Mouse (Mus musculus) left cerebral cortex, postnatal 25 days (tissue): ENCODE measurements around the gene Pafah1b2. TPM values are rescaled to one million over a fixed set of nuclear protein-coding genes. Genes with fewer than 3 reads are reported as not detected.

Source experiments
- DNase-seq, 2 experiments: peaks; one replicate each; pipeline ENCODE4 v3.0.0; 2022; ENCODE audit warnings: low spot score in 2 of 2, mixed read lengths in 1 of 2
- intact Hi-C: fragments of 180-260 bp; cut with DNase I; formaldehyde crosslinking; loops from one replicate; pipeline ENCODE4 v1.15.1; 2025
- total RNA-seq, 2 experiments: library from RNA; stranded (reverse); gene quantifications; 2 replicates each; pipeline ENCODE4 v1.2.3; 2021

The Pafah1b2 gene
- total RNA-seq, 2 experiments from 2014 or later: 203 to 206 TPM

GRCm38 (mm10) chr9:45984409-45985228 lies 27.9 kb downstream of the Pafah1b2 start:
- intact Hi-C loops: no loop called here
- peak; percentile 91 to 92 for DNase-seq

DNA sequence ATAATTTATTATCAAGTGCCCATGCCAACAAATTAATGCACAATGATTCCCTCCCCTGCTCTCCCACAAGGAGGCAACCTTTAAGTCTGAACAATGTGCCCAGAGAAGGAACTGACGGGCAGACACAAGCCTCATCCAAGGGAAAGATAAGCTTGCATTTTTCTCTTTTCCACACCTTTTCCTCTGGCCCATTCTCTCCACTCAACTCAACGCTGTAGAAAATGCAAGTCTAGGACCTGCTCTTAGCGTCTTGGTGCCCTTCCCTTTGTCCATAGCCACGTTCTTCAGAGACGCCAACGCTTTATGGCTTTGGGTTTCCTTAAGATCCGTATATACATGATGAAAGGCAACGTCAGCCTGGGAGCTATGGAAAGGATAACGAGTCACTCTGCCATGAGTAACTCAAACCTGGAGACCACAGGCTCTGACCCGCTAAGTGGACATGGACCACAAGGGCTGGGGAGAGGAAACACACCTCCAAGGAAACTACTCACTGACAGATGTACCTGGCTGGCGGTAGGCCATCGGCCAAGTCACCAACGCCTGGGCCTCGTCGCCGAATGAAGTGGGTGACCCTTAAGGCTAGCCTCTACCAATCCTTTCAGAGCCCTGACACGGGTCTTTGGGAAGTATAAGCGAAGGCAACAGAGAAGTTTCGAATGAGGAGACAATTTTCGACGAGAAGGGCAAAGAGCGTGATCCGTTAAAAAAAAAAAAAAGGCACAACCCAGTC lies 28.6 kb downstream of the Pafah1b2 start:
- intact Hi-C loops: no loop called here
- DNase-seq: peak in 1 of 2 experiments; percentile 27

- DNase-seq: no peak
- intact Hi-C loops: no loop called here
Measured at GRCm38 (mm10) chr9:45981331-45981730, 31.2 kb downstream of the Pafah1b2 start.

DNA sequence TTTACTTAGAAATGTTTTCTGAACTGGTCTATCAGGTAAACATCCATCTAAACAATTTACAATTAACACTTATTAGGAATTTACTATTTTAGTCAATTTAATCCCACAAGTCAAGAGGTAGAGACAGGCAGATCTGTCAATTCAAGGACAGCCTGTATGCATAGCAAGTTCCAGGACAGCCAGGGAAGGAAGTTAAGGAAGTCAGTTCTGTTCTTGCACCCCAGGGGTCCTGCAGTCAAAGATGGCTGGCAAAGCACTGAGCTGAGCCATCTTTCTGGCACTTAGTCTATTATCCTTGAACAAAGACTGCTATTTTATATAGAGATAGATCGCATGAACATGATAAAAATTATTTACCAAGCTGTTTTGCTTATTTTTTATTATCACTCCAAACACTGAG lies 31.9 kb downstream of the Pafah1b2 start:
- no peak for DNase-seq
- intact Hi-C loops: no loop called here

DNA sequence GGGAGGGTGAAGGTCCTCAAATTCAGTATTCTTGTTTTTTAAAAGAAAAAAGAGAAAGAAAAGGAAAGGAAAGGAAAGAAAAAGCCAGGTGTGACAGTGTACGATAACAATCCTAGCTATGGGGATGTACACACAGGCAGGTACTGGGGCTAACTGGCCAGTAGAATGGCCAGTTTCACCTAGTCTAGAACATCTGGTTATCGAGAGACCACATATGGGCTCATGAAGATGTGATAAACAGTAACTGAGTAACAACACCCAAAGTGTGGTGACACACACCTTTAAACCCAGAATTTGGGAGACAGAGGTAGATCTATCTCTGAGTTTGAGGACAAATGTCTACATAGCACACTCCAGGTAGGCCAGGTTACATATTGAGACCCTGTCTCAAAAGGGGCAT lies 32.7 kb downstream of the Pafah1b2 start:
- intact Hi-C loops: no loop called here
- DNase-seq: no peak

DNA sequence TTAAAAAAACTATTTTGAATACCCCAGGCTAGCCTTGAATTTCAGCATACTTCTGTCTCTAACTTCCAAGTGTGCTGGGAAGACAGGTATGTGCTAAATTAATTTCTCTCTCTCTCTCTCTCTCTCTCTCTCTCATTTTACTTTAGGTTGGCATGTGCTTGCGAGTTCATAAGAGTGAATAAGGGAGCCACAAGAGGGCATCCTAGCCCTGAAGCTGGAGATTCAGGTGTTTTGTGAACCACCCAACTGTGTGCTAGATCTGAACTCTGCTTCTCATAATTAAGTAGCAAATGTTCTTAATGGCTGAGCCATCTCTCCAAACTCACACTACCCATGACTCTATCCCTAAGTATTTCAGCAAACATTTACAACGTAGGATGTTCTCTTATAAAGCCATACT lies 35.6 kb downstream of the Pafah1b2 start:
- intact Hi-C loops: no loop called here
- DNase-seq: no peak

DNA sequence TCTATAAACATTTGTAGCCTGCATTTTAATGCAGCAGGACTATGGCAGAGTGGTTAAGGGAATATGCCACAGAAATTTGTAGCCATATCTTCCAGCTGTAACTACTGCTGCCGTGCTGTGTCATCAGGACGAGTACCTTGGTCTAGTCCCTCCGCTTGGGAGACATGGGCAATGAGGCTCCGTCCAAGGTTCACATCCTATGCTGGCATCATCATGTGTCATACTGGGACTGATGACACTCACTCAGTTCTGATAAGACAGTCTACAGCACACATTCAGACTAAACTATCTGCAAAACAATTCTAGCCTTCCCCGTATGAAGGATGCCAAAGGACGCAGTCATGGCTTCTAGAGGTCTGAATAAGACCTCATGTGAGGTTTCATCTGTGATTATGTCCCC lies 48.9 kb downstream of the Pafah1b2 start:
- intact Hi-C loops: no loop called here
- no peak for DNase-seq

DNA sequence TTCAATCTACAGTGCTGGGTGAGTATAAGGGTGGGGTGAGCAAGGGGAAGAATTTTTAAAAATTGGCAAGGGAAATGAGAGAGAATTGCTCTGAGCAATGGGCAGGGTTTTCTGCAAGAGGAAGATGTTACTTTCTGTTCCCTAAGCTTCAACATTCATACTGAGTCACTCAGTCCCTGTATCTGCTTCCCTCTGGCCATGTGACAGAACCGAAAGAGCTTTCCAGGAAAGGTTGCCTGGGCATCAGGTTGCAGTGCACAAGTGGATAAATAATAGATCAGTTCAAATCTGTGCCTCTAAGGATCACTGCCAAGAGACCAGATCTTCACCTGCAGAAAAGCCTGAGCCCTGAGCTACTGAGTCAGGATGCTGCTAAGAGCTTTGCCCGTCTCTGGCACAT lies 50.6 kb downstream of the Pafah1b2 start:
- DNase-seq: peak in 1 of 2 experiments; percentile 35

DNA sequence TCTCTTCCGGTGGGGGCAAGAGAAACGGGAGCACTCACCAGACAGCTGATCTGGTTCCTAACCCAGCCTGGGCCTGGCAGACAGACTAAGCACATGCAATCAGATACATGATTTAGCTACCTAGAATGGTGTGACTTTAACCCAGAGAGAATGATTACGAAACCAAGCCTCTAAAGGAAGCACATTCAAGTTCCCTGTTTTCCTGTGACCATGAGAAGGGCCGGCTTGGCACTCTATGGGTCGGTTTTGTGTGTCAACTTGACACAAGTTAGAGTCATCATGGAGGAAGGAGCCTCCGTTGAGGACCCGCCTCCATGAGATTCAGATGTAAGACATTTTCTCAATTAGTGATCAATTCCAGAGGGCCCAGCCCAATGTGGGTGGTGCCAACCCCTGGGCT lies 52.8 kb downstream of the Pafah1b2 start:
- no peak for DNase-seq
- intact Hi-C loops: no loop called here

More for the DNA sequence above, 50.6 kb downstream of the Pafah1b2 start:
- intact Hi-C loops: no loop called here

GRCm38 (mm10) chr9:45958851-45959250 lies 53.6 kb downstream of the Pafah1b2 start:
- DNase-seq: no peak
- intact Hi-C loops: no loop called here

DNA sequence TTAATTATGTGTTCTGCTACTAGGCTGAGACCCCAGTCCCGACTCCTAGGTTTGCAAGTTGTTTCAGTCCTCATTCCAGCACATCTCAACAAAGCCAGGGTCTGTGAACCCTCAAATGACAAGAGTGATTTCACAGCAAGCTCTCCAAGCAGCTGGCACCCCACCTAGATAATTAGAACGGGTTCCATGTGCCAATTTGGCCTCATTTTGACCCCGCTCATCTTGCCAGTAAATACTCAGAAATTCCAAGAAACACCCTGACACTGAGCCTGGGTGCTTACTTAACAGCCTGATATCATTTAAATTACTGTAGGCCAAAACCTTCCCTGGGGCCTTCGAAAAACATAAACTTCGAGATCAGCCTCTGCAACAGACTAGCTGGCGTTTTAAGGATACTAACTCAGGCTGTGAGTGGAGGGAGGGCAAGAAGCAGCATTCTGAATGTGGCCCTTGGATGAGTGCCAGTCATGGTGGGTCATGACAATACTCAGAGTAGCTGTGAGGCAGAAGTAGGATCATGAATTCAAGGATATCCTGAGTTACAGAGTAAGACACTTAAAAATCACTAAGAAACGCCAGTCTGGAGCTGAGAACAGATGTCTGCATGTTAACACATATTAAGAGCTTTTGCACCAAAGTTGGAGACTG lies 54.3 kb downstream of the Pafah1b2 start:
- peak in 1 of 2 experiments; percentile 11 for DNase-seq
- intact Hi-C loops: no loop called here

DNA sequence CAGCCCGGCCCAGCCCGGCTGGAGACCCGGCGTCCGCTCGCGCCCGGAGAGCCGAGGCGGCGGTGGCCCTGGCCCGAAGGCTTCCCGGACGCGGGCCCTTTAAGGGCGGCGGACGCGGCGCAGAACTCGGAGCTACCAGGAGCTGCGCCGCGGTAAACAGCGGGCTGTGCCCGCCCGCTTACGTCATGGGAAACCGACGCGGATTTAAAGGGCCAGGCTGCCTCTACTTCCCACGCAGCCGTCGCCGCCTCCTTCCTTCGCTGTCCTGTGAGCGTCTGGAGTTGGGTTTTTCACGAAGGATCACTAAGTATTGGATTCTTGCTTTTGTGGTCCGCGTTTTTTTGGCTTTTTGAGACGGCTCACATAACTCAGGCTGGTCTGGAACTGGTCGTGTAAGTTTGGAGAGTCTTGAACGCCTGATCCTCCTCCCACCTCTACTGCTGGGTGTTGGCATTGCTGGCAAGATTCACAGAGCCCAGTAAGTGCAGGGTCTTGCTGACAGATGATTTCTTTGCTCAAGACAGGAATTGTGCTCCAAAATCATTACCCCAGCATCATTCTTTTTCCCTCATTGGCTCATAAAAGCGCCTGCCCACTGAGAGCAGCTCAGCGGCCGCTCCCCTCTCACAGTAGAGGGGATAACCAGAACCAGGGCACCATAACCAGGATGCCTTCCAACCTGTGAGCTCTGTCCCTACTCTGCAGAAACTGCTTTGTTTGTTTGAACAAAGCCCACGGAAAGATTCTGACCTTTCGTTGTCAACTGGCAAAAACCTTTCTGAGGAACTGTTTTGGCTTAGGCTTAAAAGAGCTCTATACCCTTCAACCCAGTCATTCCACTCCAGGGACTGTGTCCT lies 57.2 kb downstream of the Pafah1b2 start, which contains the start of gene Sidt2:
Gene Sidt2, minus strand, starts transcription at position 152 of the 857 bp plus-strand sequence.
- intact Hi-C loops: loop anchor here (2.0 kb wide), 1 partner anchor 49 kb away; the partner anchor contains the start of genes Pcsk7 and Rnf214
- peak; percentile 93 to 95 for DNase-seq

DNA sequence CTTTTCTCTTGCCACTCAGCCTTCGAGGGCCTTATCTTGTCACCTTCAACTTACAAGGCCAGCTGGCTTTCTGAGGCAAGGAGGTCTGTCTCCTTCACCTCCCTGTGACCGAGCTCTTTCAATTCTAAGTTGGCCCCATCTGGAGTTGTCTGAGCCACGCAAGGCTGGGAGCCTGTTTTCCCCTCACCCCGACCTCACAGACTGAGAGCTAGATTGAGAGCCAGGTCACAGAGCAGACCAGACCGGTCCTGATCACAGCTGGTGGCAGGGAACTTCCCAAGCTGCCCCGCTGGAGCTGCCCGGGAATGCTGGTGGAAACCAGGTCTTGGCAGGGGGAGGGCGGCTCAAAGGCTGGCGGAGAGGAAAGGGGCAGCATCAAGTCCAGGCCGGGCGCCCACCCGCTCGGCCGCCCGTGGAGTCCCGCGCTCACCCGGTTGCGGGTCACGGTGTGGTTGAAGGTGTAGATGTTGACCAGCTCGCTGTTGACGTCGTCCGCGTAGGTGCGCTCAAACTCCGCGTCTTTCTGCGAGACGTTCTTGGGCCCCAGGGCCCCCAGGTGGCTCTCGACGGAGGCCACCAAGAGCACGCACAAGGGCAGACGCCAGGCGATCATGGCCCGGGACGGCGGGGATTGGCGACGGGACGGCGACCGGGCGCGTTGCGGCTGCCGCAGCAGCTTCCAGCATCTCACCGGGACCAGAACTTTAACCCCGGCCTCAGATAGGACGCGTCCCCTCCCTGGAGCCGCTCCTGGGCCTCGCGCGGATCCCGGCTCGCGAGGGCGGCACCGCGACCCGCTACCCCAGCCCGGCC lies 58.0 kb downstream of the Pafah1b2 start:
- intact Hi-C loops: loop anchor here (2.0 kb wide), 1 partner anchor 48 kb away; the partner anchor contains the start of genes Pcsk7 and Rnf214
- DNase-seq: peak in 1 of 2 experiments; percentile 46

- DNase-seq: no peak
- intact Hi-C loops: loop anchor here (2.0 kb wide), 1 partner anchor 47 kb away; the partner anchor contains the start of genes Pcsk7 and Rnf214
Measured at GRCm38 (mm10) chr9:45953511-45954293, 58.8 kb downstream of the Pafah1b2 start.

DNA sequence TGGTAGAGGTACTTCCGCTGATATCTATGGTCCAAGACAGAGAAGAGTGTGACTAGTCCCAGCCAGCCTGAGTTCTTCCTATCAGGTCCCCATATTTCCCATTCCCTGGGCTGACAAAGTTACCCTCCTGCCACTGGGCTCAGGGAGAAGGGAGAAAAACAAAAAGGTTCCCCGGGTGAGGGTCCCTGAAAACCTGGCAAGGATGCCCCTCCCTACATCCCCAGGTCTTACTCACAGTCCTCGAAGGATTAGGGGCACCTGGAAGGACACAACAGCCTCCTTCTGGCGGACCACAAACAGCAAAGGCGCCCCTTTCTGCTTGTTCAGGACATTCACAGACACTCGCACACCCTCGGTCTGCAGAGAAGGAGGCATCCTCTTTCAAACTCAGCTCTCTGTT lies 59.6 kb downstream of the Pafah1b2 start:
- no peak for DNase-seq
- intact Hi-C loops: no loop called here

GRCm38 (mm10) chr9:45952057-45952456 lies 60.4 kb downstream of the Pafah1b2 start:
- no peak for DNase-seq
- intact Hi-C loops: no loop called here

- intact Hi-C loops: no loop called here
- DNase-seq: no peak
Measured at GRCm38 (mm10) chr9:45946872-45947183, 65.7 kb downstream of the Pafah1b2 start.
